Mouse (Mus musculus) naive thymus-derived CD4-positive, alpha-beta T cell, adult 2 months (primary cell): ENCODE results near the gene Cog4.

ENCODE experiments used
- DNase-seq: peaks from one replicate; pipeline ENCODE4 v3.0.0-alpha.2; 2011; ENCODE audit warnings: low read depth

Cog4 gene

DNA sequence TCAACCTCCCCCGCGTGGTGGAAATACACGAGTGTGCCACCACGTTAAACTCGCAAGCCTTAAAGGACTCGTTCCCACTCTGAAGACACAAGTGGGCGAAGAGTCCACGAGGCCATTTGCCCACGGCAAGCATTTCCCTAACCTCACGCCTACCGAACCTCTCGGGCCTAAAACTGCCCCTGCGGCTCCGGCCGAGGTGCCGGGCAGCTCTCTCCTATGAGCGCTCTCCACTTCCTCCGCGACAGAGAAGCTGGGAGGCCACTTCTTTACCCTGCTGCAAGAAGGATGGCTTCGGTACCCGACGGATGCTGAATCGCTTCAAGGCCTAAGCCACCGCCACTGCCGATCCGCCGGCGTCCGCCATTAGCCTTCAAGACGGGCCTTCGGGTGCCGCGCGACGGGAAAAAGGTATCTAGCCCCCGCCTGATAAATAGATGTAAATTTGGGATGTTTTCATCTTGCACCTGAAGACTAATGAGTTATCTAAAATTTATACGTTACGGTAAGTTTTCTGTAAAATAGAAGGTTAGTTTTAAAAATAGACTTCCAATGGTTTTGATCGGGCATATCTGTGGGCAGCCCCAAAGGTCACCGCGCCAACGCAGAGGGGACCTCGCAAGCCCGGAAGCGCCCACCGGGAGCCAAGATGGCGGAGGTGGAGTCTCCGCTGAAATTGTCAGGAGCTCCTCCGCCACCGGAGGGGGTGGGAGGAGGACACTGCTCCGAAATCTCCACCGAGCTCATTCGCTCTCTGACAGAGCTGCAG is at the start of gene Cog4, which contains the start of gene Sf3b3:
TSS of gene Cog4 (plus strand) at position 196 of the 766 bp plus-strand sequence.
TSS of gene Sf3b3 (minus strand) at position 383 of the 766 bp plus-strand sequence.
- peak; percentile 97 for DNase-seq

GRCm38 (mm10) chr8:110797086-110797485 is 49.3 kb upstream of the Cog4 start:
- no peak for DNase-seq

GRCm38 (mm10) chr8:110802988-110803387 is 43.4 kb upstream of the Cog4 start:
- no peak for DNase-seq

DNA sequence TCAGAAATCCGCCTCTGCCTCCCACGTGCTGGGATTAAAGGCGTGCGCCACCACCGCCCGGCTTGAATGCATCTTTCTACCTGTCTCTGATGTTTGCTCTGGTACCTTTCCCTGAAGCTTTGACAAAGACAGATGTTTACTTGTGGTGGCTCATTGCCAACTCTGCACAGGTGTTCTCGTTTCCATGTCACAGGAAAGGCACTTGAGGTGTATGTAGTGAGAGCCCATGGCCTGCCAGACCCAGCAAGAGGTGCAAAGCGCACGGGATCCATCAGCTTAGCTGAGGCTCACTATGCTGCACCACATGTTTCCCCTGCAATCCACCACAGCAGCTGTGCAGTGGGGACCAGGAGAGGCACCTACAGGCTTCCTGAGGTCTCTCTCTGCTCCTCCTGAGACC is 42.5 kb upstream of the Cog4 start:
- DNase-seq, result no peak

- DNase-seq, result no peak
These were observed 41.4 kb upstream of the Cog4 start for GRCm38 (mm10) chr8:110804825-110805514.

DNA sequence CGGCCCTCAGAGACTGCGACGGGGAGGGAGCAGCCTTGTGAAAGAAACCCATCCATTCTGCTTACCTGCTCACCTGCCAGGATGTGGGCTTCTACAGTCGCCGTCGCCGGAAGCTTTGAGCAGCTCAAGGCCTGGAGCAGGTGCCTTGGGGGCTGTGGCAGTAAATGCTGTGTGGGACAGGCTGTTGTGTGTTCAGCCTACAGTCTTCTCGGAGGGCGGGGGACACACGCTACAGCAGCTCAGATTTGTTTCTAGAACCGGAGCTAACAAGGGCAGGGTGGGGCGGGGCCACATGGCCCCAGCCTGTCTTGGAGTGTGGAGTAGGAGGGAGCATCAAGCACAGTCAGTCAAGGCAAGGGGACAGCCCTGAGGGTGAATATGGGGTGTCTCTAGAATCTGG is 40.7 kb upstream of the Cog4 start, which contains the start of gene Il34:
TSS of gene Il34 (minus strand) at position 256 of the 400 bp plus-strand sequence.
- DNase-seq, result peak; percentile 66

GRCm38 (mm10) chr8:110806146-110806545 is 40.3 kb upstream of the Cog4 start:
- no peak for DNase-seq

DNA sequence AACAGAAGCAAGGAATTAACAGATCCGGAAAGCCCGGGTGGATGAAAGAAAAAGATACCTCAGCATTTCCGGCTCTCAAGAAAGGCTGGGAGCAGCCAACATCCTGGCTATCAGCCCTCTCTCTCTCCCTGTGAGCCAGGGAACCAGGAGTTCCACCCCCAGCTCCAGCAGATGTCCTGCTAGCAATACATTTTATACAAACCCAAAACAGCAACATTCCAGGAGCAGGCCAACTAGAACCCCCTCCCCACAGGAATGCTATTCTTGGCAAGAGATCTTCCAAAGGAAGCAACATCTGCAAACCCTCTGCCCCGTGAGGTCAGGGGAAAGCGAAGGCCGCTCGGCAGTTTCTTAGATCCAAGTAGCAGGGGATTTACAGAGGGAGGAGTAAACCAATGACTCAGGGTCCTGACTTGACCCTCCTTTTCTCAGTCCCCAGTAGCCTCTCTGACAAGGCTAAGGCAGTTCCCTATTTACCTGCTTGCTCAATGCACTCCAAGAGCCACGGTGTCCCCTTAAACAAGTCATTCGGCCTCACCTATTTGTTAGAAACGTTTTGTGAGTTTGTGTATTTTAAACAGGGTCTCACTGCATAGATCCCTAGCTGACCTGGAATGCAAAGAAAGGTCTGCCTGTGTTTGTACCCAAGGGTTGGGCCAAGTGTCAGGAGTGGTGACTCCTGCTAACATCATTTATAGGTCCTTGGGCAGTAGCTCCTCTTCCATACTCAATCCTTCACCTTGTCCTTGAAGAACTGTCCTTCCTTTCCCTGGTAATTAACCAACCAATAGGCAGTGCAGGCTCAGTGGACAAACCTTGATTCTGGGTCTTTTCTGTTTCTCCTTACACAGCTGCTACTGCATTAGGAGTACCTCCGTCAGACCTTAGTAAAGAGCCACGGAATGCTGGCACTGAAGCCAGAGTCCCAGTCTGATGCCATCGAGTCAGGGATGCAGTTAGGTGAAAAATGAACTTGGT is 37.6 kb upstream of the Cog4 start:
- DNase-seq, result no peak

GRCm38 (mm10) chr8:110809831-110810230 is 36.6 kb upstream of the Cog4 start:
- no peak for DNase-seq

GRCm38 (mm10) chr8:110810481-110811065 is 35.8 kb upstream of the Cog4 start:
- DNase-seq, result no peak

GRCm38 (mm10) chr8:110811116-110811515 is 35.3 kb upstream of the Cog4 start:
- no peak for DNase-seq

- no peak for DNase-seq
These were observed 34.6 kb upstream of the Cog4 start for GRCm38 (mm10) chr8:110811793-110812192.

DNA sequence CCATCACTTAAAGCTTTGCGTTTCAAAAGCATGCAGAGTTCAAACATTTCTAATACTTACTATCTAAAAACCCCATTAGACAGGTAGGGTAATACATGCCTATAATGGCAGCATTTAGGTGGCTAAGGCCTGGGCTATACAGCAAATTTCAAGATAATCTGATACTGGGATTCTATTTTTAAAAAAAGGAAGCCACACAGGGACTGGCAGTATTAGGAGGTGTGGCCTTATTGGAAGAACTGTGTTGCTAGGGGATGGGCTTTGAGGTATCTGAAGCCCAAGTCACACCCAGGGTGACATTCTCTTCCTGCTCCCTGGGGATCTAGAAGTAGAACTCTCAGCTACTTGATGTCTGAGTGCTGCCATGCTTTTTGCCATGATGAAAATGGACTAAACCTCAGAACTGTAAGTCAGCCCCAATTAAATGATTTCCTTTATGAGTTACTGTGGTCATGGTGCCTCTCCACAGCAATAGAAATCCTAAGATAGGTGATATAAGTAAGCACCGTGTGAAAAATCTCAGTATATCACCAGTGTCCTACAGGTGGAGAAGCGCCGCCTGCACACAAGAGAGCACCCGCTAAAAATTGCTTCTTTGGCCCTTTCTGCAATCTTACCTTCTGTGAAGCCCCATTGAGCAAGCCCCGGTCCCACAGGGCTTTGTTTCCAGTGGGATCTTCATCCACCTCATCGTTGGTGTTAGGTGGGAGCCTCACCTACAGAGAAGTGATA is 33.9 kb upstream of the Cog4 start:
- no peak for DNase-seq

GRCm38 (mm10) chr8:110813081-110813812 is 33.2 kb upstream of the Cog4 start:
- no peak for DNase-seq

DNA sequence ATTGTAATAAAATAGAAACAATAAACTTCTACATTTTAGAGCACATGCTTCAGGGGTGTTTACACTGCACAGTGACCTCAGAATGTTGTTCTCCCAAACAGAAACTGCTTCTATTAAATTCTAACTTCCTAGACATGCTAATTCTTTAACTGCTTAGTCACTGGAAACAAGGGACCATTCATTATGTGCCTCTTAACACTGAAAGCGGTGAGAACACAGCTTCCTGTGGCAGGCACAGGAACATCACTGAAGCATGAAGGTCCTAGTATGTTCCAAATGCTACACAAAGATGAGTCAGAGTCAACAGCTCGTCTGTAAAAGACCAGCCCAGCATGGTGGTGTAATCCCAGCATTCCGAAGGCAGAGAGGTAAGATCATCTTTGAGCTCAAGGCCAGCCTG is 31.1 kb upstream of the Cog4 start:
- DNase-seq, result no peak

DNA sequence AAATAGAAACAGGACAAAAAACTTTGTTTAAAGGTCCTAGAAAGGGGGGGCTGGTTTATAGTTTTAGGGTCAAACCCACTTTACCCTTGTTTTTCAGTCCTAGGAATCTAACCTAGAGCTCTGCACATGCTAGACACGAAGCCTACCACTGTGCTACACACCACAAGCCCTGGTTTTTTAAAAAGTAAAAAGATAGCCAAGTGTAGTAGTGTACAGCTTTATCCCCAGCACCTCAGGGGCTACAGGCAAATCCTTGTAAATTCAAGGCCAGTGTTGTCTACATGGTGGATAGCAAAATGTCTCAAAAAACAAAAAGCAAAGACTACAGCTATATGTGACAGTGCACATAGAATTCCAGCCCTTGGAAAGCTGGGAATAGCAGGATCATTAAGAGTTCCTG is 29.4 kb upstream of the Cog4 start:
- DNase-seq, result no peak

GRCm38 (mm10) chr8:110818593-110818992 is 27.8 kb upstream of the Cog4 start:
- no peak for DNase-seq

- DNase-seq, result no peak
These were observed 26.1 kb upstream of the Cog4 start for GRCm38 (mm10) chr8:110820257-110820656.

- no peak for DNase-seq
These were observed 24.4 kb upstream of the Cog4 start for GRCm38 (mm10) chr8:110821960-110822359.

GRCm38 (mm10) chr8:110824861-110825260 is 21.5 kb upstream of the Cog4 start:
- no peak for DNase-seq
